Mouse (Mus musculus): ENCODE measurements around the gene Gnat3. TPM values are rescaled to one million over a fixed set of nuclear protein-coding genes. Genes with fewer than 3 reads are reported as not detected.

The Gnat3 gene
- not detected for polyA plus RNA-seq (2014; fragmentation: Illumina TruSeq; extraction: RNeasy Lipid Tissue Mini Kit (QIAGEN cat#74804); ENCODE audit: low read depth, low replicate concordance)

GRCm38 (mm10) chr5:17962249-17962648, at the start of gene Gnat3:
Gene Gnat3 (plus strand): TSS chr5:17962549.

Other genes with a start within 250 kb of the Gnat3 start
- gene Cd36, start 73.7 kb upstream of the Gnat3 start, polyA plus RNA-seq (2014; fragmentation: Illumina TruSeq; extraction: RNeasy Lipid Tissue Mini Kit (QIAGEN cat#74804); ENCODE audit: low read depth, low replicate concordance) = 1,911 TPM